Mouse (Mus musculus) ES-E14 (cell line): ENCODE measurements around the gene Dclre1a. TPM values are rescaled to one million over a fixed set of nuclear protein-coding genes. Genes with fewer than 3 reads are reported as not detected.
"Not testable (repeated sequence)": the region's sequence is repeated elsewhere in the genome, so short reads cannot be mapped to it uniquely, and the experiment has no call there.

ENCODE experiments used
- DNase-seq: peaks from one replicate; pipeline ENCODE4 v3.0.0-alpha.2; 2013; ENCODE audit warnings: low read depth, low spot score
- H3K27ac ChIP-seq: 2 replicates; pipeline ENCODE4 v1.5.1; 2012; ENCODE audit warnings: low read depth, mild to moderate bottlenecking, low read length, moderate library complexity, mixed read lengths; ENCODE audit not compliant: poor library complexity, insufficient read depth, severe bottlenecking
- H3K36me3 ChIP-seq: 2 replicates; pipeline ENCODE4 v1.6.1; 2012; ENCODE audit warnings: mild to moderate bottlenecking, low read length, moderate library complexity, mixed read lengths; ENCODE audit not compliant: control insufficient read depth, poor library complexity, insufficient read depth, severe bottlenecking
- H3K4me1 ChIP-seq, 2 experiments: fragments of 150-350 bp in 1 of 2; sonication (generic) in 1 of 2; 2 replicates each; pipeline ENCODE4 v1.6.1; 2012; ENCODE audit warnings: low read length in 2 of 2, mild to moderate bottlenecking in 1 of 2, mixed read lengths in 1 of 2; ENCODE audit not compliant: control insufficient read depth in 2 of 2, insufficient read depth in 2 of 2, poor library complexity in 1 of 2
- H3K4me3 ChIP-seq, 2 experiments: fragments of 150-350 bp in 1 of 2; sonication (generic) in 1 of 2; 2 replicates each; pipeline ENCODE4 v1.5.1; 2012; ENCODE audit warnings: low read length in 2 of 2, low read depth in 1 of 2, mild to moderate bottlenecking in 1 of 2, mixed read lengths in 1 of 2; ENCODE audit not compliant: insufficient read depth in 1 of 2, poor library complexity in 1 of 2, severe bottlenecking in 1 of 2
- H3K9ac ChIP-seq: 2 replicates; pipeline ENCODE4 v1.6.1; 2012; ENCODE audit warnings: low read depth, mild to moderate bottlenecking, low read length, mixed read lengths; ENCODE audit not compliant: poor library complexity, insufficient read depth, severe bottlenecking
- H3K9me3 ChIP-seq: fragments of 150-350 bp; sonication (generic); 2 replicates; pipeline ENCODE4 v1.6.1; 2012; ENCODE audit warnings: low read depth, mild to moderate bottlenecking, low read length; ENCODE audit not compliant: control insufficient read depth, insufficient read depth
- CHD2 ChIP-seq: IDR thresholded peaks from 2 replicates; pipeline ENCODE4 v1.6.1; 2014; ENCODE audit warnings: mild to moderate bottlenecking, low read depth, low read length, inconsistent platforms
- HCFC1 ChIP-seq: IDR thresholded peaks from 2 replicates; pipeline ENCODE4 v1.6.1; 2012; ENCODE audit warnings: low read length, inconsistent platforms, borderline replicate concordance; ENCODE audit not compliant: insufficient read depth
- MAFK ChIP-seq: IDR thresholded peaks from 2 replicates; pipeline ENCODE4 v1.6.1; 2014; ENCODE audit warnings: mild to moderate bottlenecking, low read depth, low read length, inconsistent platforms; ENCODE audit not compliant: insufficient read depth
- ZC3H11A ChIP-seq: IDR thresholded peaks from 2 replicates; pipeline ENCODE4 v1.6.1; 2012; ENCODE audit warnings: low read depth, mild to moderate bottlenecking, inconsistent platforms, low read length, borderline replicate concordance
- ZNF384 ChIP-seq: IDR thresholded peaks from 2 replicates; pipeline ENCODE4 v1.6.1; 2012; ENCODE audit warnings: low read depth, low read length, inconsistent platforms
- in situ Hi-C, 2 experiments: fragments of 600-800 bp; cut with MboI; formaldehyde crosslinking; loops; one replicate each; pipeline ENCODE4 v1.15.1; 2025; ENCODE audit warnings: low sequenced_read_pairs in 2 of 2, inconsistent platforms in 1 of 2; ENCODE audit not compliant: unreplicated experiment in 2 of 2
- total RNA-seq: library from RNA; depleted of rRNA; stranded (reverse); fragments of 300-350 nt; gene quantifications from 2 replicates; pipeline ENCODE4 v1.2.3, GENCODE M21; 2012

Dclre1a gene
- total RNA-seq, 1 experiment: 10.1 TPM

- H3K36me3 ChIP-seq, H3K4me1 ChIP-seq, H3K4me3 ChIP-seq, H3K9me3 ChIP-seq, DNase-seq, H3K9ac ChIP-seq, in situ Hi-C loops, H3K27ac ChIP-seq: not testable (repeated sequence)
These were observed 44.5 kb downstream of the Dclre1a start for GRCm38 (mm10) chr19:56503525-56503924.

GRCm38 (mm10) chr19:56503069-56503468 lies 45.0 kb downstream of the Dclre1a start:
- H3K36me3 ChIP-seq, DNase-seq, H3K27ac ChIP-seq, H3K4me1 ChIP-seq, H3K9me3 ChIP-seq, in situ Hi-C loops, H3K4me3 ChIP-seq, H3K9ac ChIP-seq: not testable (repeated sequence)

GRCm38 (mm10) chr19:56494157-56494556 lies 53.9 kb downstream of the Dclre1a start:
- H3K27ac ChIP-seq, H3K36me3 ChIP-seq, H3K4me1 ChIP-seq, H3K4me3 ChIP-seq, H3K9me3 ChIP-seq, in situ Hi-C loops, DNase-seq, H3K9ac ChIP-seq: not testable (repeated sequence)

- Histone ChIP-seq H3K36me3 (no peaks in the 10 kb centered on the region), H3K9ac (no peak overlapping the region), H3K4me1 (no peaks in the 10 kb centered on the region), H3K27ac (no peak overlapping the region), H3K9me3 (no peaks in the 10 kb centered on the region), H3K4me3 (no peak overlapping the region)
- in situ Hi-C loops: no loop called here
- DNase-seq: no peak
- TF ChIP-seq ZNF384: no peak
- no peak for TF ChIP-seq MAFK
- TF ChIP-seq HCFC1: no peak
- TF ChIP-seq CHD2: no peak
- TF ChIP-seq ZC3H11A: no peak
These were observed 58.4 kb downstream of the Dclre1a start for GRCm38 (mm10) chr19:56489601-56490000.

GRCm38 (mm10) chr19:56487339-56487738 lies 60.7 kb downstream of the Dclre1a start:
- in situ Hi-C loops: no loop called here
- no peak for DNase-seq
- no peaks in the 10 kb centered on the region for H3K36me3 ChIP-seq

More at GRCm38 (mm10) chr19:56487339-56487738, 60.7 kb downstream of the Dclre1a start:
- Histone ChIP-seq H3K9ac (no peak overlapping the region), H3K4me3 (no peak overlapping the region), H3K4me1 (no peaks in the 10 kb centered on the region; a peak in 2 of 4 replicates), H3K9me3 (no peaks in the 10 kb centered on the region), H3K27ac (no peak overlapping the region)
- no peak for TF ChIP-seq MAFK
- no peak for TF ChIP-seq HCFC1
- no peak for TF ChIP-seq ZC3H11A
- no peak for TF ChIP-seq CHD2
- TF ChIP-seq ZNF384: no peak
